Mouse (Mus musculus) heart, postnatal 0 days (tissue): ENCODE results near the gene Cfap126.

Source experiments
- CTCF ChIP-seq: IDR thresholded peaks from 2 replicates; pipeline ENCODE4 v1.5.1; 2016; ENCODE audit warnings: antibody characterized with exemption, control low read depth, low read depth
- EP300 ChIP-seq: IDR thresholded peaks from 2 replicates; pipeline ENCODE4 v1.6.1; 2016; ENCODE audit warnings: antibody characterized with exemption, low read depth

GRCm38 (mm10) chr1:171105226-171105625, 8.5 kb upstream of the Cfap126 start:
- TF ChIP-seq CTCF = no peak
- no peak for TF ChIP-seq EP300
